Mouse (Mus musculus): ENCODE measurements at regions not wholly inside any gene's neighbourhood (a gene's known extent, or its start where the extent isn't known, plus 50 kb on each side); places are given as distances from the start of the nearest gene placed in this dataset.

DNA sequence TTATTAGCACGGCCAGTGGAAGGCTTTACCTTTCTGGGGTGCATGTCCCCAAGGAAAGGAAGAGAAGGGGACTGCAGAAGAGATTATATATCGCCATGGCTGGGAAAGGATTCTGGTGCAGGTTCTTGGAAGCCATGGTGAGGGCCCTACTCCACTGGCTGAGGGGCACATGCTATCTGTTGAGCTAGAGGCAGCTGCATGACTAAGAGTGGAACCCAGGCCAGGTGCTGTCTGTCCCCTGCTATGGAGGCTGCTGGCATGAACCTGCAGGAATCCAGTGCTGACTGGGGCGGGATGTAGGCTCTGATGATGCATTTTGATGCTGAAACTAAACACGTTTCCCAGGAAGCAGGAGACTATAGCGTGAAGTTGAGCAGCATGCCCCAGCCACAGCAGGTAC is 77.9 kb downstream of the Sik1 start:
- no peaks in the 10 kb centered on the region for H3K79me2 ChIP-seq (replicated peaks; ENCODE audit: control insufficient read depth, extremely low read depth, insufficient read depth, poor library complexity, severe bottlenecking)
- H3K4me2 ChIP-seq (ENCODE audit: insufficient read depth, low read depth, poor library complexity, severe bottlenecking) = 0 out of 2 replicates have a peak overlapping the region, but pooled peaks have one; percentile 6
- H3K4me1 ChIP-seq (ENCODE audit: control insufficient read depth in 1 of 2, insufficient read depth in 2 of 2) = peaks cover 34 to 42% of the 10 kb centered on the region in 2 experiments
- H3K27me3 ChIP-seq (replicated peaks) = no peaks in the 10 kb centered on the region
- no peak overlapping the region for H3K27ac ChIP-seq (ENCODE audit: insufficient read depth, low read depth)
- no peaks in the 10 kb centered on the region for H3K36me3 ChIP-seq (replicated peaks in 1 of 2; ENCODE audit: control insufficient read depth in 1 of 2, insufficient read depth in 1 of 2, low read length in 1 of 2)
- DNase-seq (ENCODE audit: extremely low read depth) = no peak
- dilution Hi-C loops (cut with MboI; ENCODE audit: extremely low pct_ligation_motif_present, extremely low pct_unique_long_range_greater_than_20kb, low sequenced_read_pairs) = no loop called here
- in situ Hi-C loops (cut with MboI; ENCODE audit: low pct_ligation_motif_present, low pct_unique_long_range_greater_than_20kb, low sequenced_read_pairs) = no loop called here
- H3K4me3 ChIP-seq (replicated peaks in 1 of 3; ENCODE audit: low read depth in 2 of 3, low read length in 2 of 3, poor library complexity in 1 of 3) = no peak overlapping the region
- TF ChIP-seq TCF12 (IDR thresholded peaks at IDR 0.05; ENCODE audit: low read depth, low read length) (peak; percentile 25; the same call in 1 of the 2 replicates), MEF2A (IDR thresholded peaks at IDR 0.05; ENCODE audit: borderline replicate concordance, low read depth, low read length) (no peak), GABPA (IDR thresholded peaks at IDR 0.05; ENCODE audit: insufficient replicate concordance, low read depth, low read length) (no peak), KAT2A (IDR thresholded peaks at IDR 0.05; ENCODE audit: insufficient replicate concordance, low read length) (no peak)
- H3K9ac ChIP-seq (ENCODE audit: insufficient read depth, low read depth) = 0 out of 2 replicates have a peak overlapping the region, but pooled peaks have one; percentile 19
- peaks cover 4% of the 10 kb centered on the region for H3K9me3 ChIP-seq (replicated peaks; ENCODE audit: low read length)

DNA sequence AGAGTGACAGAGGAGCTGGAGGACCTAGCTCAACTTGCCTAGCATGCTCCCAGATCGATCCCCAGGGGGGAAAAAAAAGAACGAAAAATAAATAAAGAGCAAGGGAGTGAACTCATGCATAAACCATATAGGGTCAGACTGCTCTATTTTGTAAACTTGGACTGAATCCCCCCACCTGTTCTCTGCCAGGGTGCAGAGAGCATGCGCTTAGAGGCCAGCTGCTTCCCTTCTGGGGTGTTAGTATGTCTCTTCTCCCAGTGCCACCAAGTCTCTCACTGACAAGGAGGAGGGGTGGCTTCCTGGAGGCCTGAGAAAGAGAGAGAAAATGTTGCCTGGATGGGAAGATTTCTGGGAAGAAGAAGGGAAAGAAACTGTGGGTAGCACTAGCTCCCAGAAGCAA is 76.1 kb downstream of the Sik1 start:
- dilution Hi-C loops (cut with MboI; ENCODE audit: extremely low pct_ligation_motif_present, extremely low pct_unique_long_range_greater_than_20kb, low sequenced_read_pairs) = no loop called here

DNA sequence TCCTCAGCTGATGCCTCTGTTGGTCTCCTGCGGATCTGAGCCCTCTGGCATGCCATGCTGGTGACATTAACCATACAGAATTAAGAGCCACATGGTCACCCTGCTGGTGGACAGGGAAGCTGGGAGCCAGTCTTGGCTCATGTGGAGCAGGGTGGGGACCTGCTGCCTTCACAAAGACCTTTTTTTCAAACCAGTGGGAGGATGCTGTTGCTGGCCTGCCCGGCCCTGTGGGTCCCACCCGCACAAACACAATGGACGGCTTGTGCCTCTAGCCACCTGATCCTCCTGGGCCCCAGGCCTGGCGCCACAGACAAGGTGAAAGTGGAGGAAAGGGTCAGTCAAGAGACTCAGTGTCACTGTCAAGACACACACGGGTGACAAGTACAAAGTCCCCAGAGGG is 73.4 kb downstream of the Sik1 start:
- Histone ChIP-seq H3K4me2 (ENCODE audit: insufficient read depth, low read depth, poor library complexity, severe bottlenecking) (no peak overlapping the region), H3K4me1 (ENCODE audit: control insufficient read depth in 1 of 2, insufficient read depth in 2 of 2) (peaks cover 27 to 30% of the 10 kb centered on the region in 2 experiments), H3K9ac (ENCODE audit: insufficient read depth, low read depth) (no peak overlapping the region), H3K27ac (ENCODE audit: insufficient read depth, low read depth) (no peak overlapping the region), H3K9me3 (replicated peaks; ENCODE audit: low read length) (peaks cover 30% of the 10 kb centered on the region), H3K36me3 (replicated peaks in 1 of 2; ENCODE audit: control insufficient read depth in 1 of 2, insufficient read depth in 1 of 2, low read length in 1 of 2) (no peaks in the 10 kb centered on the region), H3K79me2 (replicated peaks; ENCODE audit: control insufficient read depth, extremely low read depth, insufficient read depth, poor library complexity, severe bottlenecking) (no peaks in the 10 kb centered on the region), H3K27me3 (replicated peaks) (no peaks in the 10 kb centered on the region), H3K4me3 (replicated peaks in 1 of 3; ENCODE audit: low read depth in 2 of 3, low read length in 2 of 3, poor library complexity in 1 of 3) (no peak overlapping the region)
- no peak for DNase-seq (ENCODE audit: extremely low read depth)
- in situ Hi-C loops (cut with MboI; ENCODE audit: low pct_ligation_motif_present, low pct_unique_long_range_greater_than_20kb, low sequenced_read_pairs) (no loop called here), dilution Hi-C loops (cut with MboI; ENCODE audit: extremely low pct_ligation_motif_present, extremely low pct_unique_long_range_greater_than_20kb, low sequenced_read_pairs) (no loop called here)
- TF ChIP-seq MYC (IDR thresholded peaks at IDR 0.05; ENCODE audit: low read depth, low read length) (no peak), RAD21 (IDR thresholded peaks at IDR 0.05; ENCODE audit: low read depth, low read length) (no peak), GABPA (IDR thresholded peaks at IDR 0.05; ENCODE audit: insufficient replicate concordance, low read depth, low read length) (no peak), TCF12 (IDR thresholded peaks at IDR 0.05; ENCODE audit: low read depth, low read length) (no peak), TBP (conservative IDR thresholded peaks at IDR 0.05; ENCODE audit: low read depth, low read length) (no peak), JUND (conservative IDR thresholded peaks at IDR 0.05; ENCODE audit: low read depth, low read length) (no peak), NELFE (IDR thresholded peaks at IDR 0.05; ENCODE audit: low read depth, low read length) (no peak)

More for the DNA sequence above, 76.1 kb downstream of the Sik1 start:
- no peak overlapping the region for H3K4me3 ChIP-seq (replicated peaks in 1 of 3; ENCODE audit: low read depth in 2 of 3, low read length in 2 of 3, poor library complexity in 1 of 3)
- no peak overlapping the region for H3K4me2 ChIP-seq (ENCODE audit: insufficient read depth, low read depth, poor library complexity, severe bottlenecking)
- TF ChIP-seq MAX (IDR thresholded peaks at IDR 0.05; ENCODE audit: low read length) (no peak), GABPA (IDR thresholded peaks at IDR 0.05; ENCODE audit: insufficient replicate concordance, low read depth, low read length) (no peak), USF2 (conservative IDR thresholded peaks at IDR 0.05; ENCODE audit: low read depth, low read length) (no peak), ZNF384 (IDR thresholded peaks at IDR 0.05; ENCODE audit: low read depth, low read length) (no peak), E2F4 (IDR thresholded peaks at IDR 0.05; ENCODE audit: insufficient replicate concordance, low read depth, low read length) (no peak), CHD2 (IDR thresholded peaks at IDR 0.05; ENCODE audit: low read length) (no peak), RCOR1 (conservative IDR thresholded peaks at IDR 0.05; ENCODE audit: low read depth, low read length) (no peak), MXI1 (IDR thresholded peaks at IDR 0.05; ENCODE audit: low read depth, low read length) (no peak)
- peaks cover 11% of the 10 kb centered on the region for H3K9me3 ChIP-seq (replicated peaks; ENCODE audit: low read length)
- H3K9ac ChIP-seq (ENCODE audit: insufficient read depth, low read depth) = no peak overlapping the region
- no peak for DNase-seq (ENCODE audit: extremely low read depth)
- H3K27me3 ChIP-seq (replicated peaks) = no peaks in the 10 kb centered on the region
- H3K79me2 ChIP-seq (replicated peaks; ENCODE audit: control insufficient read depth, extremely low read depth, insufficient read depth, poor library complexity, severe bottlenecking) = no peaks in the 10 kb centered on the region
- in situ Hi-C loops (cut with MboI; ENCODE audit: low pct_ligation_motif_present, low pct_unique_long_range_greater_than_20kb, low sequenced_read_pairs) = no loop called here
- no peaks in the 10 kb centered on the region for H3K36me3 ChIP-seq (replicated peaks in 1 of 2; ENCODE audit: control insufficient read depth in 1 of 2, insufficient read depth in 1 of 2, low read length in 1 of 2)
- peaks cover 34 to 42% of the 10 kb centered on the region in 2 experiments for H3K4me1 ChIP-seq (ENCODE audit: control insufficient read depth in 1 of 2, insufficient read depth in 2 of 2)
- H3K27ac ChIP-seq (ENCODE audit: insufficient read depth, low read depth) = no peak overlapping the region
